Mouse (Mus musculus) skeletal muscle tissue, adult 2 months (tissue): ENCODE measurements around the gene Cntn1.
"Not testable (repeated sequence)": the region's sequence is repeated elsewhere in the genome, so short reads cannot be mapped to it uniquely, and the experiment has no call there.

ENCODE experiments used
- DNase-seq: peaks from one replicate; pipeline ENCODE4 v3.0.0-alpha.2; 2012; ENCODE audit warnings: low read depth, low spot score

Cntn1 gene

GRCm38 (mm10) chr15:92268741-92269322 lies 217.9 kb downstream of the Cntn1 start:
- no peak for DNase-seq

- DNase-seq: no peak
Measured at GRCm38 (mm10) chr15:92271801-92272365, 220.9 kb downstream of the Cntn1 start.

GRCm38 (mm10) chr15:92276826-92277225 lies 225.9 kb downstream of the Cntn1 start:
- no peak for DNase-seq

GRCm38 (mm10) chr15:92277984-92278383 lies 227.0 kb downstream of the Cntn1 start:
- no peak for DNase-seq

GRCm38 (mm10) chr15:92280966-92281365 lies 230.0 kb downstream of the Cntn1 start:
- DNase-seq: no peak

- DNase-seq: no peak
Measured at GRCm38 (mm10) chr15:92287616-92288015, 236.7 kb downstream of the Cntn1 start.

GRCm38 (mm10) chr15:92296479-92296878 lies 245.5 kb downstream of the Cntn1 start:
- no peak for DNase-seq

- DNase-seq: no peak
Measured at GRCm38 (mm10) chr15:92302796-92303195, 251.8 kb downstream of the Cntn1 start.

GRCm38 (mm10) chr15:92304221-92304620 lies 253.3 kb downstream of the Cntn1 start:
- no peak for DNase-seq

- no peak for DNase-seq
Measured at GRCm38 (mm10) chr15:92321959-92322358, 271.0 kb downstream of the Cntn1 start.

GRCm38 (mm10) chr15:92327111-92327510 lies 276.1 kb downstream of the Cntn1 start:
- DNase-seq: no peak

GRCm38 (mm10) chr15:92340253-92340652 lies 289.3 kb downstream of the Cntn1 start:
- no peak for DNase-seq

GRCm38 (mm10) chr15:92341424-92341823 lies 290.5 kb downstream of the Cntn1 start:
- no peak for DNase-seq

GRCm38 (mm10) chr15:92344136-92344869 lies 293.3 kb downstream of the Cntn1 start:
- no peak for DNase-seq

- DNase-seq: no peak
Measured at GRCm38 (mm10) chr15:92347426-92347825, 296.5 kb downstream of the Cntn1 start.

- no peak for DNase-seq
Measured at GRCm38 (mm10) chr15:92347902-92348301, 296.9 kb downstream of the Cntn1 start.

GRCm38 (mm10) chr15:92348453-92348852 lies 297.5 kb downstream of the Cntn1 start:
- not testable (repeated sequence) for DNase-seq

GRCm38 (mm10) chr15:92364153-92364552 lies 313.2 kb downstream of the Cntn1 start:
- DNase-seq: no peak

GRCm38 (mm10) chr15:92364592-92364991 lies 313.6 kb downstream of the Cntn1 start:
- DNase-seq: no peak
